Mouse (Mus musculus) lung, postnatal 25 days (tissue): Measurements from ENCODE around the gene Soga3.

Experiments used
- DNase-seq: peaks from one replicate; pipeline ENCODE4 v3.0.0; 2022; ENCODE audit warnings: low spot score

The Soga3 gene

DNA sequence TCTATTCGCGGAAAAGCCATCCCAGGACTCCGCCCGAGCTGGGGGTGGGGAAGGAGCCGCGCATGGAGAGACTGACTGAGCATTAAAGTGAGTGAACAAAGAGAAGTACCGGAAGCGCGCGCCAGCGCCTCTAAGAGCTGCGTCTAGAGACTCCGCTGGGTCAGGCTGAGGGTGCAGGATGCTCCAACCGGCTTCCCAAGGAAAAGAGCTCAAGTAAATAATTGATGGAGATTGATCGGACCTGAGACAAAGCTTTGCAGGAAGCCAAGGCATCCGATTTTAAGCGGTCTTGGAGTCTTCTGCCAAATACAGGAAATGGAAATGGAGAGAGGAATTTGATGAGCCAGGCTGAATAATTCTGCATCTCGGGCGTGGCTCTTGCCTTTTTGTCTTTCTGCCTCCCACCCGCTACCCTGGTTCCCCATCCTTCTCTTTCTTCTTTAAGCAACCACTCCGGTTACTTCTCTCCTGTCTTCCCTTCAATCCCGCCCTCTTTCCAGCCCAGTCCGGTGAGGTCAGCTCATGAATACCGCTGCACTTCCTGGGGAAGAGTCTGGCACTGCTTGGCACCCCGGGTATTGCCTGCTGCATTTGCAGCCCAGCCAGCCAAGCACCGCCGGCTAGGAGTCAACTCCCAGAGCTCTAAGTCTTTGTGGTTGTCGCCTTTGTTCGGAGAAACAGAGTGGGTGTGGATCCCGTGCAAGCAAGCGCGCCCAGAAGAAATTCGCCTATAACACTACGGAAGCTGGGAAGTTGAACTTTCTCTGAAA lies at the start of gene Soga3:
Gene Soga3 (plus strand): TSS at position 274 of the 770 bp plus-strand sequence.
- no peak for DNase-seq

DNA sequence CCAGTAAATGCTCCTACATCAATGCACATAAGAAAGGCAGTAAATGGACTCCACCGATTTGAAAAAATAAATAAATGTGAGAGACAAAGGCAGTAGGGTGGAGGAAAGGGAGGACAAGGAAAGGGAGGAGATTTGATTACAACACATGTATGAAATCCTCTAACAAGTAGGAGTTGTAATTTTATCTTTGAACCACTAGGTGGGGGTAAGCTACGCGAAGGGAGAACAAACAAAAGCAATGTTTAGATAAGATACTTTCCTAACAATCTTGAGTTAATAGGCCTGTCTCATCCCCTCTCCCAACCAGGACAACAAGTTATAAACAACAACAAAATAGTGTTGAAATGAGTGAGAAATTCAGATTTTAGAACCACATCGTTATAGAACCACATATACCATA lies 36.7 kb upstream of the Soga3 start:
- no peak for DNase-seq

DNA sequence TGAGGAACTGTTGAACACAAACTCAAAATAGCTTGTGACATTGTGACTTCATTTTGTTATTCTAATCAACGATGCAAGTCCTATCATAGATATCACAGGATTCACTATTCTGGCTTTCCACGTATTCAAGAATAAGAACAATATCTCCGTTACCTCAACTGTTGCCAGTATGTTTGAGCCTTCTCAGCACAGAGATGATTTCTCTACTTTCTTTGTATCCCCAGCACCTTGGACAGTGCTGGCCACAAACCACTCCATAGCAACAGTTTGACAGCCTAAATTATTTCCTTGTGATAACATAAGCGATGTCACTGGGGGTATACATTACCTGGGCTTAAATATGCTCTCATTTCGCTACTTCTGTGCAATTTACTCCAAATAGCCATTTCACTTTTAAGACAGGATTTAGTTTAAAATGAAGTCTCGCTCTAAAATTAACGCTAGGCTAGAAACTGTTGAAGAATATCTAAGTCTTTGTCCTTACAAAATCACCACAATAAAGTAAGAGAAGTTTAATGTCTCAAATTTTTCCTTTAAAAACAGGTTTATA lies 1.0 kb upstream of the Soga3 start:
- DNase-seq: no peak

DNA sequence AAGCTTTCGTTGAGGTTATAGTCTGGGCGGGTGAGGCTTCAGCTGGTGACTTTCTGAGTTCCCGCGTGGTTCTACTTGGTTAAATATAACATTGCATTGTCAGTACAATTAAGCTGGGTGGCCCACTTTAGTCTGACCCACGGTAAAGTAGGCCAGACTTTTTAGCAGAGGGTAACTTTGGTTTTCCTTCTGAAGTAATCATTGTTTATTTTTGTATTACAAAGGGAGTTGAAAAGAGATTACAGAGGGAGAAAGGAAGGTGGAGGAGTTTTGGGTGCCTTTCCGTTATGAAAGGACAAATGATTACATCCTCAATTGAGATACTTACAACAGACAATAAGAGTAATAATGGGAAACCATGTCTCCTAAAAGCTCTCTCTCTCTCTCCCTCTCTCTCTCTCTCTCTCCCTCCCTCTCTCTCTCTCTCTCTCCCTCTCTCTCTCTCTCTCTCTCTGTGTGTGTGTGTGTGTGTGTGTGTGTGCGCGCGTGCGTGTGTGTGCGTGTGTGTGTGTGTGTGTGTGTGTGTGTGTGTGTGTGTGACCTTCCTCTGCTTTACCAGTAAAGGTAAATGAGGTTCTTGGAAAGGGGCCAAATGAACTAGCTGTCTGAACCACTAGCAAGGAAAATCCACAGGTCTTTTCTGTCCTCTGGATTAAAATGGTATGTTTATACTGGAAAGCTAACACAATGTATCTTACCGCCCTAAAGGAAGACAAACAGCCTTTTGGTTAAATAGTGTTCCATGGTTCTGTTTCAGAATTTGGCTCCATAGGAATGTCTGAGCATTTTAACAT lies 1.2 kb downstream of the Soga3 start:
- DNase-seq: no peak

DNA sequence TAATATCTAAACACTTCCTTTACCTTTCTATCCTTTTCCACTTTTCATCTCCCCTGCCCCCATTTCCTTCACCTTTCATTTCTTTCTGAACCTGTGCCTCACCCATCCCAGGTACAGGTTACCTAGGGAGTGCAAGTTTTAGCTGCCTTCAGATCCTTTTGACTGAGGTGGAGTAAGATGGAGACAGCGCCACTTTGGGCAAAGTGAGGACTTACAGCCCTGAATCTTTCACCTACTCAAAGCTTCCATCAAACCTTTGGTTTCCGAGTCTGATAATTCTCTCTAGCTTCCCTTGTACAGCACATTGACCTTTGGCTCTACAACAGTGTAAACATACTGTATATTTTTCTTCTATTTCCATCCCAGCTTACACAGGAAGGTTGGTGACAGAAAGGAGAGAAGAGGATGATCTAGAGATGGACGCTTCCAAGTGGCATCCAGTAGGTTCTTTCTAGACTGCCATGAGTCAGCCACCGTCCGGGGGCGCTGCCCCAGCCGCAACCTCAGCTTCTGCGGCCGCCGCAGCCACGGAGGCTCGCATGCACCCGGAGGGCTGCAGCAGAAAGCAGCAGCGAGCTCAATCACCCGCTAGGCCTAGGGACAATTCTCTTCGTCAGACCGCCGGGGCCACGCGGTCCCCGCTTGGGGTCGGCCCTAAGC lies 2.7 kb downstream of the Soga3 start:
- DNase-seq: no peak

DNA sequence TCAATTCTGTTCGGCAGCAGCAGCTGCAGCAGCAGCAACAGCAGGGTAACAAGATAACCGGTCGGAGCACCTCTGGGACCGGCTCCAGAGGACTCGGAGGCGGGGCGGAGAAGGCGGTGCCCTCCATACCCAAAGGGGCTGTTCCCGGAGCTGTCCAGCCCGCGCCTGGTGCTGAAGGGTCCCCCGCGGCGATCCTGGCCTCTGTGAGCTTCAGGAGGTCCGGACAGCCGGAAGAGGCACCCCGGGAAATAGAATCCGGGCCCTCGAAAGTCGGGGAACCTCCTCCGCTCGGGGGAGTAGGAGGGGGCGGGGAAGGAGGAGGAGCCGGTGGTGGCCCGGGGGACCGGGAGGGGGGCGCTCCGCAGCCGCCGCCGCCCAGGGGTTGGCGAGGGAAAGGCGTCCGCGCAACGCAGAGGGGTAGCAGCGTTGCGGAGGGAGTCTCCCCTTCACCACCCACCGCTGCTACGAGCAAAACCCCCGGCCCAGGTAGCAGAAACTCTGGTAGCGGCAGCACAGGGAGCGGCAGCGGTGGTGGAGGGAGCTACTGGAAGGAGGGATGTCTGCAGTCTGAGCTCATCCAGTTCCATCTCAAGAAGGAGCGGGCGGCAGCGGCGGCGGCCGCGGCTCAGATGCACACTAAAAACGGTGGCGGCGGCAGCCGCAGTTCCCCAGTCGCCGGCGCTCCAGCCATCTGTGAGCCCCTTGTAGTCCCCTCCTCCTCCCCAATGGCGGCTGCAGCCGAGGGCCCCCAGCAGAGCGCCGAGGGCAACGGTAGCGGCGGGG lies 3.4 kb downstream of the Soga3 start:
- DNase-seq: peak; percentile 45

DNA sequence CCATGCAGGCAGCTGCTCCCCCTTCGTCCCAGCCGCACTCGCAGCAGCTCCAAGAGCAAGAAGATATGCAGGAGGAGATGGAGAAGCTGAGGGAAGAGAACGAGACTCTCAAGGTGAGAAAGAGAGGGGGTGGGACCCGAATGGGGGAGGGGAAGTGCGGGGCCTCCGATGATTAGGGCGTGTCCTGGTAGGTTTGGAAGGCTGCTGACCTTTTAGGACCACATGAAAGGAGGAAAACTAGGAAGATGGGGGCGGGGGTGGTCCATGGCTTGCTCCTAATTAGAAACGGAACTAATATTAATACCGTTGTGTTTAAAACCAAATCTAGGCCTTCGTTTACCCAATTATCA lies 4.0 kb downstream of the Soga3 start:
- DNase-seq: no peak

DNA sequence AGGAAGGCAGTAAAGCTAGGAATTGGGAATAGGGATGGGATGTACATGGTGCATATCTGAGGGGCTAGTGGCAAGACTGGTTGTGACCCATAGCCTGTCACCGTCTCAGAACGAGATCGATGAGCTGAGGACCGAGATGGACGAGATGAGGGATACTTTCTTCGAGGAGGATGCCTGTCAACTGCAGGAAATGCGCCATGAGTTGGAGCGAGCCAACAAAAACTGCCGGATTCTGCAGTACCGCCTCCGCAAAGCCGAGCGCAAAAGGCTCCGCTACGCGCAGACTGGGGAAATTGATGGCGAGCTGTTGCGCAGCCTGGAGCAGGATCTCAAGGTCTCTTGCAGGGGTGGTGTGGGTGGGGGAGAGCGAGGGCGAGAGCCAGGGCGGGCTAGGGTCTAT lies 4.4 kb downstream of the Soga3 start:
- DNase-seq: no peak

DNA sequence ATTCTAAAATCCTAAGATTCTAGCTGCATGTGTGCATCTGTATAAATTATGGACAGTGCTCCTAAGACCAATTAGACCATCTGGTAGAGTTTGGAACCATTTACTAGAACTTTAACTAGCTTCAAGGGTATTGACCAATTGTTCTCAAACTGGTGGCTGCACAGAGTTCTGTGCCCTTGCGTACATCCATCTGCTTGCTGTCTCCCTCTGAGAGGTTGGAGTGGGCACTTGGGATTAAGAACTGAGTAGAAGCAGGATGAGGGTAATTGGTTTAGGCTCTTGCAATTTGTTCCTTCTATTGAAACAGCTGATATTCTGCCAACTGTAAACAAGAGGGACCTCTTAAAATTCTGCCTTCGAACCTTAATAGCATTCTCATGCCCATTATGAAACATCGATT lies 11.7 kb downstream of the Soga3 start:
- DNase-seq: no peak

DNA sequence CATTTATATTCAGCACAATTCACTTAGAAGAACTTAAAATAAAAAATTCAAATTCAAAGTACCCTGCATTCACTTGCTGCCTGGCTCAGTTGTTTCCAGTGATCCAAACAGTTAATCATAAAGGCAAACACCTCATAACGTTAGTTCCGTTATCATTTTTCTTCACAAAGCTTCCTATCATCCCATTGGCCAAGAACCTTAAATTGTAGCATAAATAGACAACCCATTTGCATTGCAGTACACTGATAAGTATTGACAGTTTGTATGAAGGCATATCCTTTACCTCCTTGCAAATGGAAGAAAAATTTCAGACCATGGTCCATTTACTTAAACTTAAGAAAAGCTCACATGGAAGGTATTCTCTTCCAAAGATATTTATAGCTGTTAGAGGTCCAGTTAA lies 18.0 kb downstream of the Soga3 start:
- no peak for DNase-seq

DNA sequence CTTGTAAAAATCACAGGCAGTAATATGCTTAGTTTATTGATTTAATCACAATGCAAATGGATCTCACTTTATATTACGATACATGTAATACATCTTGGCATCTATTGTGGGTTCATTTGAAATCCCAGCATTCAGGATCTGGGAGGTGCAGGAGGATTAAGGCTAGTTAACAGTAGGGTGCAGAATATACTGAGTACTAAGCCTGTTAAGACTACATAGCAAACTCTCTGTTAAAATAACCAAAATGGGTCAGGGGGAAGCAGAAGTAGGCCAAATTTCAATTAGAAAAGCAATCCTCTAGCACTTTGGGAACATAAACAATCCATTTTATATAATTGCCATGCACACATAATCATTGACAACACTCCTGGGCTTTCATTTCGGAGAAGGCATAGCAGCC lies 30.1 kb downstream of the Soga3 start:
- no peak for DNase-seq

DNA sequence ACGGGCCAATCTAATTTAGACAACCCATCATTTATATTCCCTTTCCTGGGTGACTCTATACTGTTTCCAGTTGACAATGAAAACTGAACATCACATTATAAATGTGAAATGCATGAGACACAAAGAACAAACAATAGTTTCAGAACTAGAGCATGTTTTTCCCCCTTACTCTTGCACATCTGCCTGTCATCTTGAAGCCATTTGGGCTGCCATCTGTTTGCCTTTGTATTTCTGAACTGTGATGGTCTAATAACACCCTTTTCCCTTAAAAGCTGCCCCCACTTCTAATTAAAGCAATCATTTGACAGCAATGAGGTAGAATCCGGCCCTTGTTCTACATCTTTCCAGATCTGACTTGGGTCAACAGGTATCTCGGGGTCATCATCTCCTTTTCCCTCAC lies 32.0 kb downstream of the Soga3 start:
- DNase-seq: no peak

DNA sequence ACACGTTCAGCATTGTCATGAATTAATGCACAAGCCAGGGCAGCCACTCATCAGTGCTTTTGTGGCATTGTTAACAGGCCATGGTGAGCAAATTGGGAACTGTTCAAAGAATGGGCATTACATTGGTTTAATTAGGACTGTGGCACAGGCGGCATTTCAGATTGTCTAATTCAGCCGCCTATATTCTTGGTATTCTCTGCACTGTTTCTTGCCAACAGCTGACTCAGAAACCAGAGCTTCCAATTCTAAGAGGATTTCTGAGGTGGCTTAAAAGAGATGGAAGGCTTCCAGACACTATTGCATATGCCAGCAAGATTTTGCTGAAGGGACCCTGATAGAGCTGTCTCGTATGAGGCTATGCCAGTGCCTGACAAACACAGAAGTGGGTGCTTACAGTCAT lies 33.2 kb downstream of the Soga3 start:
- no peak for DNase-seq

DNA sequence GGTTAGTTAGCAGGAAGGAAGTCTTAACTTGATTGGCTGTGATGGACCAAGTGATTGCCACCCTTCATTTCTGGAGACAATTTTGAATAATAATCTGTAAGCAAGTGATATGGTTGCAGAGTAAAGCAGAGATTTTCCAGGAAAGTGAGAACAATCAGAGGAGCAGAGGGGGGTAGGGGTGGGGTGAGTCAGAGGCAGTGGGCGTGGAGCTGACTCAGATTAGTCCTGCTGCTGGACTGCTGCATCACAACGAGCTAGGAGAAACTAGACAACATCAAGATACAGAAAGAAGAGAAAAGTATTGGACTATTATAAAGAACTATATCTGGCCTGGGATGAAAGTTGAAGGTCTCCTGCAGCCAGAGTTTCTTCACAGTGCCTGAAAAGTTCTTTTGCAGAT lies 34.4 kb downstream of the Soga3 start:
- no peak for DNase-seq

DNA sequence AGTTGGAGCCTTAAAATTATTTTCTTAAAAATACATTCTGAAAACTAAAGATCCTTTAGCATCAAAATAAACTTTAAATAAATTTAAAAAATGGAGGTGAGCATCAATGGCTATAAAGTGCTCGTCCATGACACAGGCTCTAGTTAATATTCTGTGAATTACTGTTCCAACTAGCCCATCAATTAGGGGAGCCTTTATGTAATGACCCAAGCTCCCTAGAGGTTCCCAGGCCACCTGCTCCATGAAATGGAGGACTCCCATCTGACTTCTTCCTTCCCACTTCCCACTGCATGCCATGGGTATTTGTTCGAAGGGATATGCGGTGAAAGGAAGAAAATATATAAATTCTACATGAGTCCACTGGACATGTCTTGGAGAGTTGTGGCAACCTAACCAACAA lies 36.6 kb downstream of the Soga3 start:
- DNase-seq: no peak

DNA sequence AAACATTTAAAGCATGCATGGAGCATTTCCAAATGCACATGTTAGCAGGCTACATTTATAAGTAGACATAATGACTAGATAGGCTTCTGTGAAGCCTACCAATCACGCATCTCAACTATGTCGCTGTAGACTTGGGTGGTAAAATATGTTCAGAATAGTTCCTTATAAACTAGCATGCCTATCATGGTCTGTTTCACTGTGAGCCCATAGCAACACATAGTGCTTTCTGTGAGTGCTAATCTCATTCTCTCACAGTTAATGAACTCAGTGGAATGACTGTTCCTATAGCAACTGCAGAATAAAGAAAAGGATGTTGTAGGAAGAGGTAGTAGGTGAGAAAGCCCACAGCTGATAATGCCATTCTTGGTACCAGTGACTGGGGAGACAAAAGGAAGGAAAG lies 37.4 kb downstream of the Soga3 start:
- no peak for DNase-seq

DNA sequence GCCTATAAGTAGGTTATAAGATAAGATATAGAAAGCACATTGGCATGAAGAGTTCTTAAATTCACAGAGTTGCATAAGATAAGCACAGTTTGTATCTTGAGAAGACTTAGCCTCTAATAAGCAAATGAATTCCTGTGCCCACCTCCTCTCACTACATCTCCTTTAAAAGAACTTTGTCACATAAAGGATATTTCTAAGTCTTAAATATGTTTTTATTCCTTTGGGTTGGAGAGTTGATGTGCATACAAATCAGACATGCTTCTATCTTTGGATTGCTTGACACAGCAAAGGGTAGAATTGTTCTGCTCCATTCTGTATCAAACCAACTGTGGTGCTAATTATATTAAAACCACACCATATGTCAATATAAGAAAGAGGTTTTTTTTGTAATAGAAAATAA lies 50.1 kb downstream of the Soga3 start:
- no peak for DNase-seq

DNA sequence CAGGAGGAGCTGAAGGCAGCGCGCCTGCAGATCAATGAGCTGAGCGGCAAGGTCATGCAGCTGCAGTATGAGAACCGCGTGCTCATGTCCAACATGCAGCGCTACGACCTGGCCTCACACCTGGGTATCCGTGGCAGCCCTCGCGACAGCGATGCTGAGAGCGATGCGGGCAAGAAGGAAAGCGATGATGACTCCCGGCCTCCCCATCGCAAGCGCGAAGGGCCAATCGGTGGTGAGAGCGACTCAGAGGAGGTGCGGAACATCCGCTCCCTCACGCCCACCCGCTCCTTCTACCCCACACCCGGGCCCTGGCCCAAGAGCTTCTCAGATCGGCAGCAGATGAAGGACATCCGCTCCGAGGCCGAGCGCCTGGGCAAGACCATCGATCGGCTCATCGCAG lies 53.2 kb downstream of the Soga3 start:
- DNase-seq: no peak

DNA sequence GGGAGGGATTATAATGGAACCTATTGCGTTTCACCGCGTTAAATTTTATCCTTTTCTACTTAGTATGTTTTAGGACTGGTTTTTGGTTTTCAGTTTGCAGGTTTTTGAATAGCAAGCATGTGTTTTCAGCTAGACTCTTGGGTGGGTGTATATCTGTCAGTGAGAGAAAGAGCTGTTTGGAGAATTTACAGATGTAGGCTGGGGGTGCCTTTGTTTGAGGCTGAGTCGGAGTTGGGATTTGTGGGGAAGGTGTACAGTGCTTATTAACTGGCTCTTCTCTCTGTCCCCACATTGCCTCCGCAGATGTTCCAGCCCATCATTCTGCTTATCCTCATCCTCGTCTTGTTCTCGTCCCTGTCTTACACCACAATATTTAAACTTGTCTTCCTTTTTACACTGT lies 55.0 kb downstream of the Soga3 start, which contains the start of gene Gm49353:
Gene Gm49353 (plus strand): TSS at position 313 of the 400 bp plus-strand sequence.
- DNase-seq: no peak

DNA sequence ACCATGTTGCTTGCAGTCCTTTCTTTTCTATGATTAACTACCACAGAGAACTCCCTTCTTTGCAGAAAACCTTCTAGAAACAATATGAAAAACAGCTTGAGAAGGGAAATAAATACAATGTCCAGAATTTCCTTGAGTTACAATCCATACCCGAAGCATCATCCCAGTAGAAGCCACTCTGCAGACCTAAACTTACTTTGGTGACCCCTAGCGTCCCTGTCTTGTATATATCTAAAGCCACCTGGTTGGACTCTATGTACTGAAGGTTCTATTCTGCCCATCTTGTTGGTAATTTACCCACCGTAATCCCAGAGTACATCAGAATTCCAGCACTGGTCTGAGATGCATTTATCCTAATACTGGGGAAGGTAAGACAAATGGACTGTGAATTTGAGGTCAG lies 56.2 kb downstream of the Soga3 start:
- DNase-seq: no peak

DNA sequence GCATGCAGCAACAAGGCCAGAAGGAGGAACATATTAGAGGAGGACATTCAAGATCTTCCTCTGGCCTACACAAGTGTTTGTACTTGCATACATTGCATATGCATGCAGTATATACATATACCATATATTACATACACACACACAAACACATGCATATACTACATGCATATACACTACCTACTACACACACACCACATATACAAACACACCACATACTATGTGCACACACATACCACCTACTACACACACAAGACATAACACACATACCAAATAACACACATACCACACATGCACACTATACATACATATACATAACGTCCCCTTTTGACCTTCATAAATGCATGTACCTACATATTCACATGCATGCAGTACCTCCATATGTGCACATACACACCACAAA lies 57.0 kb downstream of the Soga3 start:
- DNase-seq: no peak

DNA sequence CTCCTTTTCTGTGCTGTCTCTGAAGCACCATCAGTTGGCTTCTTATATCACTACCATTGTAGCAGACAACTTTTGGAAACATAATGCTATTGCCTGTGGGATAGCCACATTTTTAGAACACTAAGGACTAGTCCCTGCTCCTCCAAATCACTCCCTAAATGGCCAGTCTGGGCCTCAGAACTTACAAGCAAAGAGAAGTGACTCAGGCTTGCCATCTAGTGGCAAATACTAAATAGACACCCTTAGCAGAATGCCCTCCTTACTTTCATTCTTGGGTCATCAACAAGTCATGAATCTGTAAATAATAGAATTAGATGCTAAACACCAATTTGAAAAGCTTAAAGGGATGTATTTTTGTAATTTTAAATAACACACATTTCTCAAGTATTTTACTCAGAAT lies 63.1 kb downstream of the Soga3 start:
- DNase-seq: peak; percentile 23
